Mouse (Mus musculus): ENCODE measurements at regions not wholly inside any gene's neighbourhood (a gene's known extent, or its start where the extent isn't known, plus 50 kb on each side); places are given as distances from the start of the nearest gene placed in this dataset.

DNA sequence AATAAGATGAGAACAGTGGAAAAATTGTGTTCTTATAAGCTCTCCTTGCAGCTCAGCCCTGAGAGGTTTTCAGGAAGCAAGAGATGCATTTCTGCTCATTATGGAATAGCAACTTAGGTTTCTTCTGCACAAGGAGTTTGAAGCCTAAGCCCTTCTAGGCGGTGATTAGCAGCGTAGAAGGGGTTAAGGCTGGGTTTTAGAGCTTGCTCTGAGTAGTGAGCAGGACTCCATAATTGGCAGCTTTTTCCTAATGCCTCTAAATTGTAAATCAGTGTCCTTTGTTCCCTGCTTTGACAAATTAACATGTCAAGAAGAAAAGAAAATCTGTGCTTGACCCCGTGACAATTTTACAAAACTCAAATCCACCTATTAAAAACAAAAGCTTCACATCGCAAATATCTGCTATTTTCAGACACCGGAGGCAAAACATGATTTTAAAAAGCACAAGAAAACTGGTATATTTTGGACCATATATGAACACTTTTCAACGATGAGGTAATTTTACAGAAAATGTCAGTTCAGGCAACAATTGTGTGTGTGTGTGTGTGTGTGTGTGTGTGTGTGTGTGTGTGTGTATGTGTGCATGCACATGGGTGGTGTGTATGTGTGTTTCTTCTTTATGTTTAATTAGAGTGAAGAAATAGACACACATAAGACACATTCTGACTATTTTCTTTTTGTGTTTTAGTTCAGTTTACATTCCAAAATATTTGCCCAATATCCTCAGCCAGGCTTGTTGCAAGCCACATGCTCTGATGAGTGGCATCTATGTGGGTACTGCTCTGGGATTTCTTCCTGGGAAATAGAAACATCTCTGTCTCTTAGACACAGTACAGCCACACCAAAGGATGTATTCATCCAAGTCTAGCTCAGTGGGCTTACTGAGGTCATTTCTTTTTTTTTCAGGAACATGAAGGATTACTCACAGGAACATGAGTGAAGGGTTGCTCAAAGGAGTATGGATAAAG lies 804.3 kb downstream of the Tmem132b start:
- DNase-seq (ENCODE audit: low spot score) = no peak

DNA sequence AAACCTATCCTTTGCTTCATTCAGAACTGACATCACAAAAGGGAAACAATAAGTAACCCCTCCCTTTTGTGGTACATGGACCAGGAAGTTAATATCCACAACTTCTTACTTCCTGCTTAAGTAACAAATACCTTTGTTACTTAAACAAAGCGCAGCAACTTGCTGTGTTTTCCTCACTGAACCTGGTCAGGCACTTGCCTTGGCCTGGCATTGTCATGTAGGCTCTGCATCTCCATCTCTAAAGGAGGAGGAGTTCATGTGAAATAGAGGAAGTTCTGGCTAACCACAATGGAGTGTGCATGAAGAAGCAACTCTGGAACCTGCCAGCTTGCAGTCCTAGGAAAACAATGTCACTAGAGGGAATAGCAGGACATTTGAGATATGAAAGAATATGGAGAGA lies 806.3 kb downstream of the Tmem132b start:
- no peak for DNase-seq (ENCODE audit: low spot score)

DNA sequence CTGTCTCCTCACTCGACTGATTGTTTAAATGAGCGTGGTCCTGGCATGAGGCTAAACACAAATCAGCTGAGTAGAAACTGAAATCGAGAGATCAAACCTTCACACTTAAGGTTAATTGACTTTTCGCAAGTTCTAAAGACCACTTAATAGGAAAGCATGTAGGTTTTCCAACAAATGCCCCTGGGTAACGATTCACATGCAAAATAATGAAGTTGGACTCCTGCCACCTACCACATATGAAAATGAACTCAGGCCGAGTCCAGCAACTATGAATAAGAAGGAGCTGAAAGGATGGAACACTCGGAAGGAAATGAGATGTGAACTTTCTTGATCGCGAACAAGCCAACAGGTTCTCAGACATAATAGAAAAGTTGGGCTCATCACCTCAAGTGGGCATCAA lies 812.0 kb downstream of the Tmem132b start:
- DNase-seq (ENCODE audit: low spot score) = no peak

DNA sequence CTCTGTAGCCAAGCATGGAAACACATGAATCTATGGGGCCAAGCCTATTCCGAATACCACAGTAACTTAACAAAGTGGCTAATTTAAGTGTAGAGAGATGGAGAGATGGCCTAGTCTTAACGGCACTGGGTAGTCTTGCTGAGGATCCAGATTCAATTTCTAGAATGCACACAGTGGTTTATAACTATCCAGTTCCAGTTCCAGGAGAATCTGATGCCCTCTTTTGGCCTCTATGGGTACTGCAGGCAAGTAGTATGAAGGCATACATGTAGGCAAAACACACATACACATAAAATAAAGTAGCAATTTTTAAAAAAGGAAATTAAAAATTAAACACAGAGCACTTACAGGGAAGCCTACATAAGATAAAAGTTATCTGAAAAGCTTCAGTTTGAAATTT lies 819.4 kb downstream of the Tmem132b start:
- DNase-seq (ENCODE audit: low spot score) = no peak

GRCm38 (mm10) chr5:126369436-126369835 lies 837.9 kb downstream of the Tmem132b start:
- no peak for DNase-seq (ENCODE audit: low spot score)

DNA sequence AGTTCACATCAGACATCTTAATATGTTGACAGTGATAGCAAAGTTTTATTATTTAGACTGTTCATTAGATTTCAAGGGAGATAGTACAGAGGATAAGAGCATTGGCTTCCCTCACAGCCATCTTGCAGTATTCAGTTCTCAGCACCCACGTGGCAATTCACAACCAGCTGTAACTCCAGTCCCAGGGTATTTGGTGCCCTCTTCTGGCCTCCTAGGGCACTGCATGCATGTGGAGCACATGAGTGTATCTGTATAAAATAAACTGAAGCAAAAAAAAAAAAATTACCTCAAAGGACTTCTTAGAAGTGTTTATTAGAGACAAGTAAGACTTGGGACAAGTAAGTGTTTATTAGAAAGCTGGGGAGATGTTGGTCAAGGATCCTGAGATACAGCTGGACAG lies 849.3 kb upstream of the Tmem132c start:
- DNase-seq (ENCODE audit: low spot score) = no peak

DNA sequence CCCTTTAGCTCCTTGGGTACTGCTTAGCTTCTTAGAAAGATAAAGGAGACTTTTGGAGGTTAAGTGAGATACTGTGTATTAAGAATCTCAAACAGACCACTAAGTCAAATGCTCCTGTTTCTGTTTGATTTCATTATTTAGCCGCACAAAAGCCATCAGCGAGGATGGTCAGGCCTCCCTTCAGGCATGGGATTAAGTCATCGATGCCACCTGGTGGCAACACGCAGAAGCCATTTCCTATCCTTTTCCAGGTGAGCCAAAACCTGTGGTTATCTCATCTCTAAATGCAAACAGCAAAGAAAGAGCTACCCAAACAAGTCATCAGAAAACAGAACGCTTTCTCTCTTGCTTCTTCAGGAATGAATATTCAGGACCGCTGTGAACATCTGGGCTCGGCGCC lies 846.3 kb upstream of the Tmem132c start:
- DNase-seq (ENCODE audit: low spot score) = no peak

- DNase-seq (ENCODE audit: low spot score) = no peak
Measured at GRCm38 (mm10) chr5:126431748-126432147, 809.9 kb upstream of the Tmem132c start.

- DNase-seq (ENCODE audit: low spot score) = no peak
Measured at GRCm38 (mm10) chr5:126438696-126439095, 802.9 kb upstream of the Tmem132c start.

GRCm38 (mm10) chr5:126440516-126440915 lies 801.1 kb upstream of the Tmem132c start:
- DNase-seq (ENCODE audit: low spot score) = no peak

- no peak for DNase-seq (ENCODE audit: low spot score)
Measured at GRCm38 (mm10) chr5:126475761-126476160, 765.8 kb upstream of the Tmem132c start.

DNA sequence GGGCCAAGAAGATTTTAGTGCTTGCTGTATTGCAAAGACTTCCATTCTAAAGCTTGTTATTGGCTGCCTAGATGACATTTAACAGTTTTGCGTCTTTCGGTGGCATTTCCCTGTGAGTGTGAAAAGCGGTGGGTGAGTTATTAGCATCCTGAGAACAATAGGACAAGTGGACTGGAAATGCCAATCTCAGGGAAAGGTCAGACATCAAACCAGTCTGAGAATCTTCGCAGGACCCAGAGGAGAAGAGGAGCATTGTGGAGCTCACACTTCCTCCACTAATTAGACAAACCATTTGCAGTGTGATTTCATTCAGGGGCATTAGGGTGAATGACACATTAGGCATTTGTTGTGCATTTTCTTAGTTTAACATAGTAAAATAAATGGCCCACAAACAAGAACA lies 719.5 kb upstream of the Tmem132c start:
- DNase-seq (ENCODE audit: low spot score) = no peak

DNA sequence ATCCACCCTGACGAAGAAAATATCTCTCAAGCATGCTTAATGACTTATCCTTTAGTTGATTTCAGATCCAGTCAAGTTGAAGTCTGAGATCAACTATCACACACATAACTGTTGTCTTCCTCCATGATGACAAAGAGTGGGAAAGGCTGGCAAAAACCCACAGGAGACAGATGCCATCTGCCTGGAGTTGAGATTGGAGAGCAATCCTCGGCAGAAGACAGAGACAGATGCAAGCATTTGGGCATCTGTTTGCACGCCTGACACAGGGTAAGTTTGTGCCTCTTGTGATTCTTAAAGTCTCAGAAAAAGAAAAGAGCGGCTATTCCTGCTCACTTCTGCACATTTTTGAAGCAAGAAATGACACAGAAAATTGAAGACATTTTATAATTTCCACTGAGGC lies 715.7 kb upstream of the Tmem132c start:
- DNase-seq (ENCODE audit: low spot score) = no peak

DNA sequence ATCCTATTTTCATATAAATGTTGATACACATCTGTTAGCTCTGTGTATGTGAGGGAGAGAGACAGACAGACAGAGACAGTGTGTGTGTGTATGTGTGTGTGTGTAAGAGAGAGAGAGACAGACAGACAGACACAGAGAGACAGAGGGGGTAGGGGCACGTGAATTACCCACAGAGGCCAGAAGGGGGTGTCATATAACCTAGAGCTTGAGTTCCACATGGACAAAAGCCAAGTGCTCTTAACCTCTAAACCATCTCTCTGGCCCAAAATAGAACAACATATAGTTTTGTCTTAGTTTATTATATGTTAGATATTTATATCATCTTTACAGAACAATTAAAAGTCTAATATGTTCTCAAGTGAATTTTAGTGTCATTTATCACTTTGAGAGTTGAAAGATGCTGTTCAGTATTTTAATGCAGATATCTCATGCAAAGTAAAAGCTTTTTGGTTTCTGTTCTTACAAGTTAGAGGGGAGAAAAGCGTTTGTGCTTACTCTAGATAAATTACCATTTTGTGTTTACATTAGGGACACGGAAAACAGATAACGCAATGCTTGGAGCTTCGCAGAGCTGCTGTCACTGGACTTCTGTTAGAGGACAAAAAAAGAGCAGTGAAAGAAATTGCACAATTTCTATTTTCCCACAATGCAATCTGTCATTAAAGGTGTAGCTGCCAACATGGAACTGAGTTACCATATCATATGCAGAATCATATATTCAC lies 710.6 kb upstream of the Tmem132c start:
- DNase-seq (ENCODE audit: low spot score) = no peak

GRCm38 (mm10) chr5:126531528-126531894 lies 710.1 kb upstream of the Tmem132c start:
- no peak for DNase-seq (ENCODE audit: low spot score)

- DNase-seq (ENCODE audit: low spot score) = no peak
Measured at GRCm38 (mm10) chr5:126531975-126532374, 709.6 kb upstream of the Tmem132c start.

- no peak for DNase-seq (ENCODE audit: low spot score)
Measured at GRCm38 (mm10) chr5:126538072-126538471, 703.5 kb upstream of the Tmem132c start.

- DNase-seq (ENCODE audit: low spot score) = no peak
Measured at GRCm38 (mm10) chr5:126544261-126544976, 697.2 kb upstream of the Tmem132c start.

DNA sequence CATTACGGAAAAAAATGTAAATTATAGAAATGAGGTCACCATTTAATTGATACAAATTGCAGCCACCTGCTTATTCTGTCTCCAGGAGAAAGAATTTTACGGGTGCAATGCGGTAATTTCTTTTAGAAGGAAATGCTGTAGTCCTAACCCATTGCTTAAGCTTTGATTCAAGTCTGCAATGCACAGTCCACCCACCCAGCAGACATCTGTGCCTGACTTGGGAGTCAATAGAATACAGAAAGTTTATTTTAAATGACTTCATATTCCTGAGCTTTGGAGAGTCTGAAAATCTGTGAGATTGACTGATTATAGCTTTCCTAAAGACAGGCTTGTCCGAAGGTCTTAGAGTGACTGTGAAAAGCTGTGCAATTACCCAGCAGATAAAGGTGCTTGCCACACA lies 693.8 kb upstream of the Tmem132c start:
- no peak for DNase-seq (ENCODE audit: low spot score)

DNA sequence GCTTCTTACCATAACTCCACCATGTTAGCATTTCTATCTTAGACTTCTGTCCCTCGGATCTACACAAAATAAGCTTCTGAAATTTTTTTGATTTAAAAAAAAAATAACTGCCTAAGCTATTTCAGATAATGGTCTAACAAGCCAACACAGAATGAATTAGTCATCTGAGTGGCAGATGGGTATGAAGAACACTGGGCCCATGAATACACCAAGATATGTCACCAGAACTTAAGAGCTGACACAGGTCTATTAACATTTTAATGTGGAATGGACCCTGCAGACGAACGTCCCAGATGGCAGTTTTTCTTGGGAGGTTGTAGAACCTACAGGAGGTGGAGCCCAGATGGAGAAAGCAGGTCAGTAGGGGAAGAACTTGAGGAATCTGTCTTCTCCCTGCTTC lies 689.9 kb upstream of the Tmem132c start:
- DNase-seq (ENCODE audit: low spot score) = no peak

- no peak for DNase-seq (ENCODE audit: low spot score)
Measured at GRCm38 (mm10) chr5:126559011-126559410, 682.6 kb upstream of the Tmem132c start.

GRCm38 (mm10) chr5:126565817-126566216 lies 675.8 kb upstream of the Tmem132c start:
- no peak for DNase-seq (ENCODE audit: low spot score)

DNA sequence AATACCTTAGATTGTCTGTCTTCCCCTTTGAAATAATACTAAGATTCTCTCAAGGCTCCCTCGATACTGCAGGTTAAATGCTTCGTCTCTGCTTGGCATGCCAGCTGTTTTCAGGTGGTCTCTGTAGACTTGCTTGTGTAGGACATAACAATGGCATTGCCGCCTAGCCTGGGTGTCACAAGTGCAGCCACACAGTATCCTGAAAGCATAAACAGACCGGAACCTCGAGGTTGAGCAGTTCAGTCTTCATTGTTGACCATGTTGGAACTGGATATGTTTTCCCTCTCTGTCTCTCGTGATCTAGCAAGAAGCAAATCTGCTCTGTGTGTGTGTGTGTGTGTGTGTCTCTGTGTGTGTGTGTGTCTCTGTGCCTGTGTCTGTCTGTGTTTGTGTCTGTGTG lies 675.4 kb upstream of the Tmem132c start:
- no peak for DNase-seq (ENCODE audit: low spot score)

All from adipocyte (in vitro differentiated cells).